ENCODE assay signal across 8 mouse cellular contexts in genomic region chr4:155599901-155600825, GRCm38 (mm10). TPM values are rescaled to one million over a fixed set of nuclear protein-coding genes. Genes with fewer than 3 reads are reported as not detected.
DNase-seq lines count a peak whose midpoint lies in the region; ATAC-seq and TF ChIP-seq lines count a peak whose summit lies in the region.

No protein-coding gene starts in this region.

- peak overlapping the region; percentile 93 for H3K4me2 ChIP-seq in kidney, embryonic 14.5 days (replicated peaks; ENCODE audit: low read depth, low read length)
- peak overlapping the region; percentile 74 for H3K4me2 ChIP-seq in hindbrain, embryonic 15.5 days
- peak overlapping the region; percentile 86 for H3K4me2 ChIP-seq in midbrain, postnatal 0 days (ENCODE audit: low read depth, low read length, poor library complexity, severe bottlenecking)

- H3K27ac ChIP-seq in kidney, embryonic 14.5 days (ENCODE audit: low read depth, low read length): no peak overlapping the region; the same call in 1 of the 2 replicates
- H3K27ac ChIP-seq in hindbrain, embryonic 15.5 days (replicated peaks): peak overlapping the region; percentile 99
- H3K27ac ChIP-seq in midbrain, postnatal 0 days (ENCODE audit: low read depth, low read length): peak overlapping the region; percentile 100

- no peak for DNase-seq in kidney, postnatal 36 days
- peak; percentile 52 to 71 for DNase-seq in adrenal gland, postnatal 36 days
- DNase-seq in midbrain, postnatal 0 days (ENCODE audit: low spot score): no peak
- DNase-seq in ovary, postnatal 14 days (ENCODE audit: low spot score): no peak
- DNase-seq in urinary bladder, adult 18-20 months (ENCODE audit: low spot score in 2 of 2): no peak
- DNase-seq in layer of hippocampus, postnatal 10 days (ENCODE audit: low spot score in 2 of 2): no peak

- no peak for ATAC-seq in kidney, embryonic 14.5 days (ENCODE audit: low FRiP score, low TSS enrichment)
- ATAC-seq in hindbrain, embryonic 15.5 days (ENCODE audit: low FRiP score, low read depth): no peak
- no peak for ATAC-seq in midbrain, postnatal 0 days (ENCODE audit: low FRiP score)

- no peaks in the 10 kb centered on the region for H3K9me3 ChIP-seq in kidney, embryonic 14.5 days (ENCODE audit: control insufficient read depth, low read length)
- no peaks in the 10 kb centered on the region for H3K9me3 ChIP-seq in hindbrain, embryonic 15.5 days
- H3K9me3 ChIP-seq in midbrain, postnatal 0 days (ENCODE audit: low read length): no peaks in the 10 kb centered on the region

- peak overlapping the region; percentile 93 for H3K4me3 ChIP-seq in kidney, embryonic 14.5 days (ENCODE audit: low read length)
- peak overlapping the region; percentile 68 for H3K4me3 ChIP-seq in hindbrain, embryonic 15.5 days
- H3K4me3 ChIP-seq in midbrain, postnatal 0 days (ENCODE audit: low read depth, low read length): peak overlapping the region; percentile 94

- no peak for TF ChIP-seq CTCF in midbrain, postnatal 0 days (IDR thresholded peaks at IDR 0.05)

- H3K27me3 ChIP-seq in kidney, embryonic 14.5 days (ENCODE audit: control insufficient read depth, insufficient read depth, low read length): no peaks in the 10 kb centered on the region
- no peaks in the 10 kb centered on the region for H3K27me3 ChIP-seq in hindbrain, embryonic 15.5 days
- H3K27me3 ChIP-seq in midbrain, postnatal 0 days (ENCODE audit: insufficient read depth, low read length): no peaks in the 10 kb centered on the region

- peaks cover 6% of the 10 kb centered on the region for H3K4me1 ChIP-seq in kidney, embryonic 14.5 days (ENCODE audit: control insufficient read depth, insufficient read depth, low read length)
- peaks cover 21% of the 10 kb centered on the region for H3K4me1 ChIP-seq in hindbrain, embryonic 15.5 days (replicated peaks)
- 0 out of 2 replicates have a peak, but pooled peaks cover 4% of the 10 kb centered on the region for H3K4me1 ChIP-seq in midbrain, postnatal 0 days (ENCODE audit: insufficient read depth, low read length)

- H3K36me3 ChIP-seq in kidney, embryonic 14.5 days (ENCODE audit: control insufficient read depth, insufficient read depth, low read length): peaks cover 6% of the 10 kb centered on the region; the same call in 1 of the 2 replicates
- H3K36me3 ChIP-seq in hindbrain, embryonic 15.5 days: no peaks in the 10 kb centered on the region
- H3K36me3 ChIP-seq in midbrain, postnatal 0 days (ENCODE audit: insufficient read depth, low read length): peaks cover 2% of the 10 kb centered on the region; the same call in 1 of the 2 replicates

- 88% methylated on average over 10 of the region's 11 CpGs for WGBS in kidney, embryonic 14.5 days
- WGBS in hindbrain, embryonic 15.5 days: 88% methylated on average over 10 of the region's 11 CpGs
- 88% methylated on average over 10 of the region's 11 CpGs for WGBS in midbrain, postnatal 0 days

- peak overlapping the region; percentile 74; the same call in 1 of the 2 replicates for H3K9ac ChIP-seq in kidney, embryonic 14.5 days (ENCODE audit: low read depth, low read length)
- H3K9ac ChIP-seq in hindbrain, embryonic 15.5 days: peak overlapping the region; percentile 86
- no peak overlapping the region for H3K9ac ChIP-seq in midbrain, postnatal 0 days (replicated peaks; ENCODE audit: low read length, poor library complexity, severe bottlenecking)

RNA-seq across cellular contexts. Expression of gene Slc35e2, which starts 1.1 kb away (rescaled TPM):
- 7.7 and 10.3 TPM in 2 replicates for polyA plus RNA-seq in kidney, embryonic 14.5 days (2014; fragmentation: Nextera tagmentation; extraction: Ambion mirVana)
- total RNA-seq in adrenal gland, postnatal 36 days (2021): 10 to 100 TPM; 34.0 to 43.3 TPM
- polyA plus RNA-seq in hindbrain, embryonic 15.5 days (2015; fragmentation: Nextera tagmentation; extraction: Ambion mirVana): 14.6 and 16.3 TPM in 2 replicates
- total RNA-seq in midbrain, postnatal 0 days (2014; rRNA removed): 65.1 and 74.9 TPM in 2 replicates
- polyA plus RNA-seq in midbrain, postnatal 0 days (2015; fragmentation: Nextera tagmentation; extraction: Ambion mirVana): 14.7 and 14.8 TPM in 2 replicates
- 10 to 100 TPM; 37.9 to 38.6 TPM for total RNA-seq in layer of hippocampus, postnatal 10 days (2021)

RNA-seq across cellular contexts. Expression of gene Cdk11b, which starts 24.5 kb away (rescaled TPM):
- 51.9 and 57.0 TPM in 2 replicates for polyA plus RNA-seq in kidney, embryonic 14.5 days (2014; fragmentation: Nextera tagmentation; extraction: Ambion mirVana)
- 10 to 100 TPM; 42.5 to 52.6 TPM for total RNA-seq in adrenal gland, postnatal 36 days (2021)
- polyA plus RNA-seq in hindbrain, embryonic 15.5 days (2015; fragmentation: Nextera tagmentation; extraction: Ambion mirVana): 49.3 and 53.0 TPM in 2 replicates
- 15.2 and 25.3 TPM in 2 replicates for total RNA-seq in midbrain, postnatal 0 days (2014; rRNA removed)
- 60.2 and 64.1 TPM in 2 replicates for polyA plus RNA-seq in midbrain, postnatal 0 days (2015; fragmentation: Nextera tagmentation; extraction: Ambion mirVana)
- total RNA-seq in layer of hippocampus, postnatal 10 days (2021): 10 to 100 TPM; 53.5 to 59.7 TPM

RNA-seq across cellular contexts. Expression of gene Nadk, which starts 38.0 kb away (rescaled TPM):
- polyA plus RNA-seq in kidney, embryonic 14.5 days (2014; fragmentation: Nextera tagmentation; extraction: Ambion mirVana): 58.7 and 99.9 TPM in 2 replicates
- 100 to 1,000 TPM; 175 to 310 TPM for total RNA-seq in adrenal gland, postnatal 36 days (2021)
- 80.6 and 85.9 TPM in 2 replicates for polyA plus RNA-seq in hindbrain, embryonic 15.5 days (2015; fragmentation: Nextera tagmentation; extraction: Ambion mirVana)
- total RNA-seq in midbrain, postnatal 0 days (2014; rRNA removed): 69.1 and 81.6 TPM in 2 replicates
- 48.2 and 56.6 TPM in 2 replicates for polyA plus RNA-seq in midbrain, postnatal 0 days (2015; fragmentation: Nextera tagmentation; extraction: Ambion mirVana)
- total RNA-seq in layer of hippocampus, postnatal 10 days (2021): 10 to 100 TPM; 55.8 to 63.5 TPM

RNA-seq across cellular contexts. Expression of gene Gm10563, which starts 45.0 kb away (rescaled TPM):
- polyA plus RNA-seq in kidney, embryonic 14.5 days (2014; fragmentation: Nextera tagmentation; extraction: Ambion mirVana): not detected in 2 replicates
- total RNA-seq in adrenal gland, postnatal 36 days (2021): not detected
- polyA plus RNA-seq in hindbrain, embryonic 15.5 days (2015; fragmentation: Nextera tagmentation; extraction: Ambion mirVana): not detected in 2 replicates
- total RNA-seq in midbrain, postnatal 0 days (2014; rRNA removed): not detected in 2 replicates
- not detected in 2 replicates for polyA plus RNA-seq in midbrain, postnatal 0 days (2015; fragmentation: Nextera tagmentation; extraction: Ambion mirVana)
- total RNA-seq in layer of hippocampus, postnatal 10 days (2021): not detected

RNA-seq across cellular contexts. Expression of gene Mmp23, which starts 53.0 kb away (rescaled TPM):
- polyA plus RNA-seq in kidney, embryonic 14.5 days (2014; fragmentation: Nextera tagmentation; extraction: Ambion mirVana): 28.9 and 43.1 TPM in 2 replicates
- 1 to 10 TPM; 5.5 to 8.9 TPM for total RNA-seq in adrenal gland, postnatal 36 days (2021)
- polyA plus RNA-seq in hindbrain, embryonic 15.5 days (2015; fragmentation: Nextera tagmentation; extraction: Ambion mirVana): 4.7 and 6.5 TPM in 2 replicates
- 4.1 and 6.4 TPM in 2 replicates for total RNA-seq in midbrain, postnatal 0 days (2014; rRNA removed)
- 4.4 and 5.6 TPM in 2 replicates for polyA plus RNA-seq in midbrain, postnatal 0 days (2015; fragmentation: Nextera tagmentation; extraction: Ambion mirVana)
- total RNA-seq in layer of hippocampus, postnatal 10 days (2021): 1 to 10 TPM; 2.7 to 4.1 TPM

Comparison
In these comparisons a context has a peak if more than half of its experiments do, and no peak if none do; other contexts are left out.
1. DNase-seq: peak in adrenal gland, postnatal 36 days (2 of 2); none in kidney, postnatal 36 days (0 of 2), midbrain, postnatal 0 days (single experiment), ovary, postnatal 14 days (single experiment), urinary bladder, adult 18-20 months (0 of 2) and layer of hippocampus, postnatal 10 days (0 of 2).
2. Peak in every context shown above with its lines, with median percentiles within 50 percentile points of each other: H3K4me2 ChIP-seq and H3K4me3 ChIP-seq.